Mouse (Mus musculus) cerebellum, adult 8-10 months (tissue): Measurements from ENCODE around the gene Trip12.

ENCODE experiments used
- DNase-seq: peaks from one replicate; pipeline ENCODE4 v3.0.0; 2022

Gene Trip12

DNA sequence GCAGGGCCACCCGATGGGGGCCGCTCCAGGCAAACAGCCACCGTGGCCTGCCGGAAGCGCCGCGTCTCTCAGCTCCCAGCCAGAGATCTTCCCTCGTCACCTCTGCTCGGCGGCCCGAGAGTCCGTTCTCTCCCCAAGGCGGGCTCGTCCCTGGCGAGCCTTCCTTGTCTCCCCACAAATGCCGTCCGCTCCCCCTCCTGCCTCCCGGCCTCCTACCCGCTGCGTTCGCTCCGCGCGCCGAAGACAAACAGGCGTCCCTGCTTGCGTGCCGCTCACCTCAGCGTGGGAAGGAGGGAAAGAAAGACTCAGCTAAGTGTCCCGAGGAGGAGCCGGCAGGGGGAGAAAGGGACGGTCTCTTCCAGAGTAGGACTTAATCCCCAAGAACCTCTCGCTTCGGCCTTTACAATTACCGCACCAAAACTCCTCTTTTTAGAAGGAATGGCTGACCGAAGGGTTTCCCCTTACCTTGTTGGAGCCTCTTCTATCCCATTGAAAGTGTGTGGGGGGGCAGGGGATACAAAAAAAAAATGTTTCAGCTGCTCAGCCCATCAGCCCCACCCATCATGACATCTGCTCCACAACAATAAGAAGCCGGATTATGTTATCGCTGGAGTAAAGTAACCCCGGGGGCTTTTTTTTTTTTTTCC lies at the start of gene Trip12:
Trip12 (minus strand) TSS at position 499 of the 647 bp plus-strand sequence.
- no peak for DNase-seq

DNA sequence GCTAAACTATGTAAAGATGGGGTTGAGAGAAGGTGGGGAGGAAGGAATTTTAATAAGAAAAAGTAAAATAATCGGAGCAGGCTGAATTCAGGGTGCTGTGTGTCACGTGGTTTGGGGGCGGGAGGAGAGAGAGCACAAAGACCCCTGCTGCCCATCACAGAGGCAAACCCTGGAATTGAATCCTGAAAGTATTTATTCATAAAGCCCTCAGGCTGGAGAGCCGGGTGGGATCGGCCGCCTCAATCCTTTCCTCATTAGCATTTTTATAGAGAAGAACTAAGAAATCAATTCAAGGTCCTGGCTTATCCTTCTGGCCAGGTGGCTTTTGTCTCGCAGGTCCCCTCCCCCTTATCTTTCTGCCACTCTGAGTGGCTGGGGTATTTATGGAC lies 49.7 kb upstream of the Trip12 start:
- no peak for DNase-seq

DNA sequence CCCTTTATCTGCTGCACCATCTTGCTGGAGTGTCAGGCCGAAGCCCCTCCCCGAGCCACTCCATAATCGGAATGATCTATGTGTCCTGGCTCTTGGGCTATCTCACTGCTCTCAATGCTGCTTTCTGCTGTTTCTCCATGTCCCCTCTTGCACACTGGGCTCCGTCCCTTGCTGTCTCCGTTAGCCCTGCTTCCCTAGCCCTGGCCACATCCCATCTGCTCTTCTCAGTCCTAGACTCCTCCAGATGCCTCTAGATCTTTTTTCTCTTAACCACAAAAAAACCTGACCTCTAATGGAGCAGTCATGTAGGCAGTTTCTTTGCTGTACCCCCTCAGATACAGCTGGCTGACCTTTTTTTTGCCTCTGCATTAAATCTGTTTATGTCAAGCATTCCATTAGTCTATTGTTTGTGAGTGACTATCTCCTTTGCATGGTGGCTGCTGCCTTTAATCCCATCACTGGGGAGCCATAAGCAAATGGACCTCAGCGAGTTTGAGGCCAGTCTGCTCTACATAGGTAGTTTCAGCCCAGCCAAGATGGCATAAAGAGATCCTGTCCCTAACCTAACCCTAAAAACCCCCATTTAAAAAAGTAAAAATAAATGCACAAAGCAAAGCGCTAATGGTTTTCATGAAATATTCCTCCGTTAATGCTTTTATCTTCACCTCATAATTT lies 49.2 kb upstream of the Trip12 start:
- DNase-seq: no peak

DNA sequence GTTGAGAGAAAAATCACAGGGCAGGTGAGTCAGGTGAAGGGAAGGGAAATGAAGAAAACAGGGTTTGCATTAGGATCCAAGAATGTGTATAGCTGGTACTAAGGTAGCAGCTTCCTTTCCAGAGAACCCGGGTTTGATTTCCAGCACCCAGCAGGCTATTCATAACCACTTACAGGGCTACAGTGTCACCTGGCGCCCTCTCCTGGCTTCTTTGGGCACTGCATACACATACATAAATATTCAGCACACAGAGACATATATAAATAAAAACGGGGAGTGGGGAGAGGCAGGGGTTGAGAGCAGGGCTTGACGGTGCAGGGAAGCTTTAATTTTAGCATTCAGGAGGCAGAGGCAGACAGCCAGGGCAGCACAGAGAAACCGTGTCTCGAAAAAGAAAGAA lies 45.6 kb upstream of the Trip12 start:
- DNase-seq: no peak

DNA sequence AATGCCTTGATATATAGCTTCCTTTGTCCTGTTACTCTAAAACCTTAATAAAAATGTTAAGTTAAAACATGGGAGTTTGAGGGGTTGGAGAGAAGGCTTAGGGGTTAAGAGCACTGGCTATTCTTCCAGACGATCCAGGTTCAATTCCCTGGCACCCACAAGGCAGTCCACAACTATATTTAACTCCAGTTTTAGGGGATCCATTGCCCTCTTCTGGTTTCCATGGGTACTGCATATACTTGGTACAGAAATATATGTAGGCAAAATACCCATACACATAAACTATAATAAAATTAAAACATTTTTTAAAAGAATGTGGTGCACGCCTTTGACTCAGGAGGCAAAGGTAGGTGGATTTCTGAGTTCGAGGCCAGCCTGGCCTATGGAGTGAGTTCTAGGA lies 44.9 kb upstream of the Trip12 start:
- peak; percentile 7 for DNase-seq

DNA sequence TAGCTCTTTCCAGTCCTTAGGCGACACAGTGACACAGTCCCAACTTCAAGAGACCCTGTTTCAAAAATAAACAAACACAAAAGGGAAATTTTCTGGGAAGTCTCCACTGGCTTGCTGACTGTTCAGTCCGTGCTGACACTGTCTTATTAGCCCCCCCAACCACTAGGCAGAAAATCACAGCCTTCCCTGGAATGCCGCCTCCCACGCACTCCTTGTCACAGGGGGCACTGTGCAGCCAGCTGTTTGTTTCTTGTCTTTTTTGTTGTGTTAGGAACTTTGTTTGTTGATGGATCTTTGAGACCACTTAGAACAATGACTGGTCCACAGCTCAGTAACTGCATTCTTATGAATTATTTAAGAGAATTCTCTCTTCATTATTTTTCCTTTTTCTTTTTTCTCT lies 43.6 kb upstream of the Trip12 start:
- no peak for DNase-seq

DNA sequence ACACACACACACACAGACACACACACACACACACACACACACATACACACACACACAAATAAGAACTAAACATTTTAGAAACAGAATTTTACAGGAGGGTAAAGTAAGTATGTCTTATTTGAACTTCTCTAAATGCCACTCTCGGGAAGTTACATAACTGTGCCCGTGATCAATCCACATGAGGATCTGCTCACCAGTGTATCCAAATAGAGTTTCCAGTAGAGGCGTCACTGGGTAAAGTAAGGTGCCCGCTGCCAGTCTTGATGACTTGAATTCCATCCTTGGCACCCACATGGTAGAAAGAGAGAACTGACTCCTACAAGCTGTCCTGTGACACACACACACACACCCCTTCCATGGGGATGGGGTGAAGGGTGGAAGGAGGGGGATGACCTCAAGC lies 42.6 kb upstream of the Trip12 start:
- no peak for DNase-seq

DNA sequence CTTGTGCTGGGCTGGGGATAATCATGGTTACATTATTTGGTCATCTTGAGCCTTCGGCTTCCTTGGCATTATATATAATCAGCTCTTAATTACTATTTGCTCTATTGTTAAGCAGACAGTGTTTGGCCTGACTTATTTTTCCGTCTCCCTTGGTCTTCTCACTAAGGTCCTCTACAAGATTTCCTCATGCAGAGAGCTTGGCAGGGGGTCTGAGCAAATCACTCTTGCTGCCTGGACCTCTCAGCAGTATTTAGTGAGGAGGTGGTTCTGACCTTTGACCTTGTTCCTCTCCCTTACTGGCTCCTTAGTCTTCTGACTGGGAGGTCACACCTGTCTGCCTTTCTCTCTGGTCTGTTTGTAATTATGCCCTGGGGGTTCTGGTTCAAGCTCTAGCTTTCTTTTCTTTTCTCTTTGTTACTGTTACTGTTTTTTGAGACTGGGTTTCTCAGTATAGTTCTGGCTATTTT lies 41.8 kb upstream of the Trip12 start:
- DNase-seq: no peak

DNA sequence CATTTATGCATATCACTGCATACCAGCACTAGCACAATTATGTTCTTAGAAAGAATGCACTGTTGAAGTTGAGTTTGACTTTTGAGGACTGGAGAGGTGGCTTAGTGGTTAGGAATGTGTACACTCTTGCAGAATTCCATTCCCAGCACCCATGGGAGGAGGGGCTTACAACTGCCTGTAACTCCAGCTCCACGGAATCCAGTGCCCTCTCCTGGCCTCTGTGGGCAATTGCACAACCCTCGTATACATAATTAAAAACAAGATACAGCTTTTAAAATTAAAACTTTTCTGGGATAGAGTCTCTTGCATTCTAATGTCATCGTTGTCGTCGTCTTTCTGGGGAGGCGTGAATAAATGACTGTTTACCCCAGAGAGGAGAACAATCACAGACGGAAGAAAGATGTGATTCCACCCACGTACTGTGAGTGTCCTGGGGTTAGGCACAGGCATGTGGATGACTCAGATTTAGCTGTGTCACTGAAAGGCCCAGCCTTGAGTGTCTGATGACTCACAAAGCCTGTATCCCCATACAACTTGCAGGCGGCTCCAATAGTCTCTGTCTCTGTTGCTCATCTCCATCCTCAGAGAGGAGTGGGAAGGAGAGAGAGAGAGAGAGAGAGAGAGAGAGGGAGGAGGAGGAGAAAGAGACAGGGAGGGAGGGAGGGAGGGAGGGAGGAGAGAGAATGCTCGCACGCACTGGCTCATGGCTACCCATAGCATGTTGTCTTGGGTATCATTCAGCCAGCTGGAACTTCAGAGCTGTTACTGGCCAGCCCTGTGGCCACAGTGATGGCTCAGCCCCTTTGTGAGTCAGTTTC lies 41.1 kb upstream of the Trip12 start:
- DNase-seq: no peak

DNA sequence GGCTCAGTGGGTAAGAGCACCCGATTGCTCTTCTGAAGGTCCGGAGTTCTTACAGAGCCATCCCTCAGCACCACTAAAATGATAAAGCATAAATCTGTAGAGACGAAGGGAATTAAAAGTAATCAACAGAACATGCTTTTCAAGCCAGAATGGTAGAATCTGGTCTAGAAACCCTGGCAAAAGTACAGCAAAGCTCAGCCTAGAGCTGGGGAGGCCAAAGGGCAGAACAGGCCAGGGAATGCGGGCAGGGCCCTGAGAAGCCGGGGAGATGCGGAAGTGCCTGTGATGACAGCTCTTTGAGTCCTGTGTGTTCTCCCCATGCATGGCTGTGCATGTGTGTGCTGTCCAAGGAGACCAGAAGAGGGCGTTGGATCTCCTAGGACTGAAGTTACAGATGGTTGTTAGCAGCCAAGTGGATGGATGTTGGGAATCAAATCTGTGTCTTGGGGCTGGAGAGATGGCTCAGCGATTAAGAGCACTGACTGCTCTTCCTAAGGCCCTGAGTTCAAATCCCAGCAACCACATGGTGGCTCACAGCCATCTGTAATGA lies 39.3 kb upstream of the Trip12 start:
- no peak for DNase-seq

DNA sequence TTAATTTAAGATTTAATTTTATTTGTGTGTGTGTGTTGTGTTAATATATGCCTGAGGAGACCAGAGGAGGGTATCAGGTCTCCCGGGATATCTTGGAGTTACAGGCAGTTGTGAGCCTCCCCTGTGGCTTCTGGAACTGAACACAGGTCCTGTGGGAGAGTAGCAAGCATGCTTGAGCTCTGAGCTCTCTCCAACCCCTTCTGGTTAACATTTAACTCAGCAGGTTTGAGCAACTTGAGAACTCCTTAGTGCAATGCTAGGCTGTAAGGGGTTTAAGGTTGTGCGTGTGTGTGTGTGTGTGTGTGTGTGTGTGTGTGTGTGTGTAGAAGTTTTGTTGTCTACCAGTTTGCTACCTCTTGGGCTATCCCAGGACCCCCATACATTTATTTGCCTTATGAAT lies 37.3 kb upstream of the Trip12 start:
- DNase-seq: no peak

DNA sequence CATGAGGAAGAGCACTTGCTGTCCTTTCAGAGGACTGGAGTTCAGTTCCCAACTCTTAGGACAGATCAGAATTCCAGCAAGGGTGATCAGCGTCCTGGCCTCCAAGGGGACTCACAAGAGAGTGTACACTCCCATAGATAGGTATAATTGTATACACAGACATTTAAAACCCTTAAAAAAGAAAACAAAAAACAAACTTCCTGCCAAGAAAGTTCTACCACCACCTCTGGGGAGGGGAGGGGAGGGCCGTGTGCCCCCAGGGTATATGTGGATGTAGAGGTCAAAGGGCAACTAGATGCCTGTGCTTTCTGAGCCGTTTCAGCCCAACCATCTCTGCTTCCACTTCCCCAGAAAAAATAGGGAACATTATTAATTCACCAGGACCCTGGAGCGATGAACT lies 32.6 kb upstream of the Trip12 start:
- DNase-seq: no peak

DNA sequence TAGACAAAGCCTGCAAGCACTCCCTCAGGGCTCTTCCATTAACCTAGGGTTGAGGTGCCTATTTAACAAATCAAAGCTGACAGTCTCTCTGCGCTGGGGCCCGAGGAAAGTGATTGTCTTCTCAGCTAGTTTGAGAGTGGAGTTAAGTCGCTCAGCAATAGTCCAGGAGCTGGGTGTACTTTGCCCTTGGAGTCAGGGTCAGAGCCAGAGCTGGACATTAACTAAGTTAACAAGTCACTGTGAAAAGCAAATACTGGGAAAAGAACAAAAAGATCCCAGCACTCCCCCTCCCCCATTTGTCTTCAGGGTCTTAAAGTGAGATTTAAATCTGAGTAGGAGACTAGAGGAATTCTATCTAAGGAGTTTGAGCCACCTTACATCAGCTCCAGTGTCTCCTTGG lies 31.8 kb upstream of the Trip12 start:
- no peak for DNase-seq

DNA sequence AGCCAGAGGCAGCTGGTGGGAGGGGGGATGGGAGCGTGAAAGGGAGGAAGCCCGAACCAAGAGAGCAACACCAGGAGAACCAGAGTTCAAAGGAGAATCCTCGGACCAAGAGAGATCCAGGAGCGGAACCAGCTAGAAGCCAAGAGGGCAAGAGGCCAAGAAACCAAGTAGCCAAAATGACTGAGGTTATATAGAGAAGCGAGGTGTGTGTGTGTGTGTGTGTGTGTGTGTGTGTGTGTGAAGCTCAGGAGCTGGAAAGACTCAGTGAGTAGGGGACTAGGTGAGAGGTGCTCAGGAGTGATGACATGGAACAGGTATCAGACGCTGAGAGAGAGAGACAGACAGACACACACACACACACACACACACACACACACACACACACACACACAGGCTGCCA lies 30.8 kb upstream of the Trip12 start:
- DNase-seq: no peak

DNA sequence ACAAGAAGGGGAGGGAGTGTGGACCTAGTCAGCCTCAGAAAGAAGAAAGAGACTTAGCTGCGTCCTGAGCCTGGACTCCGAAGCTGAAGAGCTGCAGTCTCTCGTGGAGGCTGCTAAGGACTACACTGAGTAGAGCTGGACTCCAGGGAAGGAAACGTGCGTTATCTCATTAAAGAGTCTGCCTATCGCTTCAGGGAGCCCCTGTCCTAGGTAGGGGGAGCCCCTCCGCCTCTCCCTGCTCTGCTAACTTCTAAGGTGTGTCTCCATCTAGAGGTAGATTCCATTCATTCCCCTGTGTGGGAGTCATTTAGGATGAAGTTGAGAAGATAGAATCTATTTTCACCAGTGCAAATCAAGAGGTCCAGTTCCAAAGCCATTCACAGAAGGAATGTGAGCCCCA lies 29.2 kb upstream of the Trip12 start:
- no peak for DNase-seq

DNA sequence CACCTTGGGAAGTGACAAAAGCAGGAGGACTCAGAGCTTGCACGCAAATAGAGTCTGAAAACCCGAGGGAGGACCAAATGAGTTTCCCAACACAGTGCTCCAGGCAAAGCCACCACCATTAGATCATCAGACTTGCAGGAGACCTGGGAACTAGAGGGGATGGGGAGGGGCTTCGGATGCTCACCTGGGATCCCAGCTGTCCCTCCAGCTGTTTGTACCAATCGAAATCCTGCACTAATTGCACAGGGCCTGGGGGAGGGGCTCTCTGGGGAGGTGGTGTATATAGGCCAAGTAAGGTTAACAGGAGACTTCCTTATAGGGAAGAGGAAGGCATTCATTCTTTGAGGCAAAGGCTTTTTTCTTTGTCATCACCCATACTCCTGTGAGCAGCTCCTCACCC lies 28.5 kb upstream of the Trip12 start:
- DNase-seq: no peak

DNA sequence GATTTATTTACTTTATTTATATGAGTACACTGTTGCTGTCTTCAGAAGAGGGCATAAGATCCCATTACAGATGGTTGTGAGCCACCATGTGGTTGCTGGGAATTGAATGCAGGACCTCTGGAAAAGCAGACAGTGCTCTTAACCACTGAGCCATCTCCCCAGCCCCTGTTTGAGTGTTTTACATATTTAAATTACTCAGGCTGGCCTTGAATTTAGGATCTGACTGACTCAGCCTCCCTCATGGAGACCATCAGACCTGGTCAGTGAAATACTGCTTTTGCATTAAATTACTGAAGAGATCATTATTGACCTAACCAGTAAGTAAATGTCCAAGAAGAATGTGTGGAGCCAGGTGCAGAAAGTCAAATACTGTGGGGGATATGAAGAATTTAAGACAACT lies 28.0 kb upstream of the Trip12 start:
- no peak for DNase-seq

DNA sequence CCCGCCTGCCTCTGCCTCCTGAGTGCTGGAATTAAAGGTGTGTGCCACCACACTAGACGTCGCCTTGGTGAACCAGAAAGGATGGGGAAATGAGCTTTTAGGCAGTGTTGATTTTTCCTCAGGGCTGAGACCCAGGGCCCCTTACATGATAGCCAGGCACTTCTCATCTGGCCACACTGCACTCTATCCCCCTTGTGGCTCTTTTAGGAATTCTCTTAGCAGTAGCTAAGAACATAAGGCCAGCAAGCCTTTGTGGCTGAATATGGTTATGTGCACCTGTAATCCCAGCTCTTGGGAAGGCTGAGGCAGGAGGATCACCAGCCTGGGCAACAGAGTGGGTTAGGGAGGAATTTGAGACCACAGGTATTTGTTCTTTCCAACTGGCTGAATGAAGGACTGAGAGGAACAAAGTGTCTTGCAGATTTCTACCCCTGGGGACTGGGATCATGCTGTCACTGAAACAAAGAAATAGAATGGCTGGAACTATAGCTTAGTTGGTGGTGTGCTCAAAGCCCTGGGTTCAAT lies 26.5 kb upstream of the Trip12 start:
- DNase-seq: no peak

DNA sequence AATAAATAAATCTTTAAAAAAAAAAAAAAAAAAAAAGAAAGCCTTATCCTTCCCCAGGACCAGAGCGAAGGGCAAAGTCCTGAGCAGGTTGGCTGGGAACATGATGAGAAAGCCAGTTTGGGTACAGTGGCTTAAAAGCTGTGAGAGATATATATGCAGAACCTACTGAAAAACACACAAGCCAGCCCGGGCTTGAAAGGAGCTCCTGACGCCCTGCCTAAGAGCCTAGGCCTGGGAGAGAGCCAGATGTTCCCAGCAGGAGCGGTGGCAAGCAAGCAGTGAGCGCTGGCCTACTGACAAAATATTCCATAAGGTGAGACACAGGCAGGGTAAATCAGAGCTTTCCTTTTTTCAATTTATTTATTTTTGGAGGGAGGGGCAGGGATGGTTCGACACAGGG lies 25.9 kb upstream of the Trip12 start:
- no peak for DNase-seq

DNA sequence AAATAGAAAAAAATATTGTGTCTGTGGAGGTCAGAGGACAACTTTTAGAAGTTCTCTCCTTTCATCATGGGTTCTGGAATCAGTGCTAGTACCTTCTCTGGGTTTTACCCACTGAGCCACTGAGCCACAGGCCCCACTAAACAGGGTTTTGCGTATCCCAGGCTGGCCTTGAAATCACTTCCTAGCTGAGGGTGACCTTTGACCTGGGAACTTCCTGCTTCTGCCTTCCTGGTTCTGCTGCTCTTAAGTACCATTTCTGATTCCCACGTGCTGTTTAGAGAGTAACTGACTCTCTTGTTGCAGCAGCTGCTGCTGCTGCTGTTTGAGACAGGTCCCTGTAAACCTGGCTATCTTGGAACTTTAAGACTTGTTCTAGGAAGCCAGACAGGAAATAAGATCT lies 24.3 kb upstream of the Trip12 start:
- no peak for DNase-seq

DNA sequence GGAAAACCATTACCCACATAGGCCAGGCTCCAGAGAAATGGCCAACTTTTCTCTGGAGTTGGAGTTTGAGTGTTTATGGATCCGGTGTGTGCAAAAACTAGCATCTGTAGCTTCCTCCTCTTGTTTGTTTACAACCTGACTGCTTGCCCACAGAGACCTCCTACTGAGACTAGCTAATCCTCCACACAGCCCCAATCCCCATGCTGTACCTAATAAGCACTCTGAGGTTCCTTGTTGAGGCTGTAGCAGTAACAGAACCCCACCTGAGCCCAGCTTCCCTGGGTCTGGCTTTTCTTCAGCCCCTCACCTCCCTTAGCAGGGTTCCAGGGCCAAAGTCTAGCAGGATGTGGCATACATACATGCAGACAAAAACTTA lies 20.9 kb upstream of the Trip12 start:
- no peak for DNase-seq

DNA sequence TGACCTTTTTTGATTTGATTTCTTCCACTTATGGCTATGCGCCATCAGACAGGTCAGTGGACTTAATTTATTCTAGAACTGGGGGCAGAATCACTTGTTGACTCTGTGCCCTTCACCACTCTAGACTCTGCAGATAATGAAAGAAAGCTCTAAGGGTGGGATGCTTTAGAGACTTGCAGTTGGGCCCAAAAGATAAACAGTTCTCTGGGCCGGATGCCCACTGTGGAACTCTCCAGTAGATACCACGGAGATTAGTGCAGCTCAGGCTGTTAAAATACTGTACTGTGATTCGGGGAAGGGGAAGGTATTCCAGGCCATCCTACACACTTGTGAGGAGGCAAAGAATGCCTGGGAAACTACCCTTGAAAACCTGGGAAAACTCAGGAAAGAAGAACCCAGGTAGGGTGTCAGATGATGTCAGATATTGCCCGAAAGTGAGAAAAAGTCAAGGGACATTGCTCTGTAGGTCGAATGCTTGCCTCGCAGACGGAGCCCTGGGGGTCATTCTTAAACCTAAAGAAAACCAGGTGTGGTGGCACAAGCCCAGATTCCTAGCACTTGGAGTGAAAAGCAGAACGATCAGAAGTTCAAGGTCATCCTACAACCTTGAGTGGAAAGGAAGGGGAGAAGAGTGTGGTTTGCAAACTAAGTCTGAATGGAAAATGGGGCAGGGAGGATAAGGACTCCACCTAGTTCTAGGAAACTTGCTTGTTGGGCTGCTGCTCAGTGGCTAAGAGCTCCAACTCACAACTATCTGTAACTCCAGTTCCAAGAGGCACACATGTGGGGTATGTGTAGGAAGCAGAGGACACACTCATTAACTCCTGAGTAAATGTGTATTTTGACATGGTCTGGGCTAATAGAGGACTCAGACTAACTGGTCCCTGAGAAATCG lies 20.3 kb upstream of the Trip12 start:
- no peak for DNase-seq

DNA sequence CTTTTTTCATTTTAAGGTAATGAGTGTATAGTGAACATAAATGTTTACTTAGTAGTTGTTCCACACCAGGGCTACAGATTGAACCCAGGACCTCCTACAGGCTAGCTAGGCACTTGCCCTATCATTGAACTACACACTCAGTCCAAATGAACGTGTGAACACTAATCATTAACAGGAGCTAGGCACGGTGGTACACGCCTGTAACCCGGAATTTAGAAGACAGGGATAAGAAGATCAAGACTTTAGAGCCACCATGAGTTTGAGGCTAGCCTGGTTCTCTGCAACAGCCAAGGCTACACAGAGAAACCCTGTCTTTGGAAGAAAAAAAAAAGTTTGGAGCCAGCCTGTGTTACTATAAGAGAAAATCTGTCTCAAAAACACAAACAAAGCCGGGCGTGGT lies 19.3 kb upstream of the Trip12 start:
- no peak for DNase-seq
